Mouse (Mus musculus) heart, adult 18-20 months (tissue): ENCODE results near the gene Tsfm. TPM values are rescaled to one million over a fixed set of nuclear protein-coding genes. Genes with fewer than 3 reads are reported as not detected.
"Not testable (repeated sequence)": the region's sequence is repeated elsewhere in the genome, so short reads cannot be mapped to it uniquely, and the experiment has no call there.

Source experiments
- DNase-seq, 2 experiments: peaks; one replicate each; pipeline ENCODE4 v3.0.0; 2021 to 2022; ENCODE audit warnings: mixed read lengths in 1 of 2
- total RNA-seq, 2 experiments: library from RNA; stranded (reverse); gene quantifications; 2 replicates each; pipeline ENCODE4 v1.2.3; 2021

The Tsfm gene
- total RNA-seq, 2 experiments from 2014 or later = 57.3 to 71.6 TPM

DNA sequence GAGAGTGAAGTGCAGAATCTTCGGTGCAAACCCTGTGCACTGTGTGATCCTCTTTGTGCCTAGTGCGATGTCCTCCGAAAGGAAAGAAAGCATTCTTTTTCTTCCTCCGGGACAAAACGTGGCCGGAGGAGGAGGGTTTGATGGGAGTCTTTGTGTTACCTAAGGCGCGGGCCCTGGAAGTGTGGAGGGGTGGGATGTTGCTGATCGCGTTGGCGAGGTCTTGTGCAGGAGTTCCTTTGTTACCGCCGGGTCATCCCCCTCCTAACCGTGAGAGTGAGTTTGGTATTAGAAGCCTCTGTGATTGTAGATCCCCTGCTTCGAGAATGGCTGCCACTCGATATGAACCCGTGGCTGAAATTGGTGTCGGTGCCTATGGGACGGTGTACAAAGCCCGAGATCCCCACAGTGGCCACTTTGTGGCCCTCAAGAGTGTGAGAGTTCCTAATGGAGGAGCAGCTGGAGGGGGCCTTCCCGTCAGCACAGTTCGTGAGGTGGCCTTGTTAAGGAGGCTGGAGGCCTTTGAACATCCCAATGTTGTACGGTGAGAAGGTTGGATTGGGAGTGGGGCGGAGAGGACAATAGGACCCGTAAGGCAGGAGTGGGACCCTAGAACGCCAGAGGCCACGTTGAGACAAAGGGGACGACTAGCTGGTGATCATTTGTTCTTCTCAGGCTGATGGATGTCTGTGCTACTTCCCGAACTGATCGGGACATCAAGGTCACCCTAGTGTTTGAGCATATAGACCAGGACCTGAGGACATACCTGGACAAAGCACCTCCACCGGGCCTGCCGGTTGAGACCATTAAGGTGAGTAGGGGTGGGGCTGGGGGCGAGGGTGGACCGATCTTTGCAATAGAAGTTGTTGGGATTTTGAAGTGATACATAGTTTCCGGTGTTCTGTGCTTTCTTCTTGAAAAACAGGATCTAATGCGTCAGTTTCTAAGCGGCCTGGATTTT, 33.6 kb upstream of the Tsfm start:
- DNase-seq = no peak

DNA sequence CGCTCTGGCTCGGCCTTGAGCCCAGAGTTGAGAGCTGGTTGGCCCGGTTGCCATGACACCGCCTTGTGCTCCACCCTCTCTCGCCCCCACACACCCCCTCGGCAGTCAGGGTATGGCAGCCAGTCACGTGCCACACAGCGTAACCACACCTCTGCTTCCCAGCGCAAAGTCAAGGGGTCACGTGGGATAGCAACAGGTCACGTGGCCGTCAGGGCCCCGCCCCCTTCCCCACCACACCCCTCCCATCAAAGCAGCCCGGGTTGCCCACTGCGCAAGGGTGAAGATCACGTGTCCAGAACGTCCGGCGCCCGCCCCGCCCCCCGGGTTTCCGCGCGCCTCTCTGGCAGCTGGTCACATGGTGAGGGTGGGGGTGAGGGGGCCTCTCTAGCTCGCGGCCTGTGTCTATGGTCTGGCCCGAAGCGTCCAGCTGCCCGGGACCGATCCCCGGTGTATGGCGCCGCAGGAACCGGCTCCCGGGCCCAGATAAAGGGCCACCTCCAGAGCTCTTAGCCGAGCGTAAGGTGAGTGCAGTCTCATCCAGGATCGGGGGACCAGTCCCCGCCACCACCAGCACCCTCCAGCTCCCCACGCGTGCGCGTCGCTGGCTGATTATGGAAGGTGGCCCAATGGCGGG, 32.7 kb upstream of the Tsfm start, which contains the start of gene Cdk4:
Gene Cdk4, plus strand, starts transcription at position 296 of the 634 bp plus-strand sequence.
- DNase-seq = peak; percentile 98

DNA sequence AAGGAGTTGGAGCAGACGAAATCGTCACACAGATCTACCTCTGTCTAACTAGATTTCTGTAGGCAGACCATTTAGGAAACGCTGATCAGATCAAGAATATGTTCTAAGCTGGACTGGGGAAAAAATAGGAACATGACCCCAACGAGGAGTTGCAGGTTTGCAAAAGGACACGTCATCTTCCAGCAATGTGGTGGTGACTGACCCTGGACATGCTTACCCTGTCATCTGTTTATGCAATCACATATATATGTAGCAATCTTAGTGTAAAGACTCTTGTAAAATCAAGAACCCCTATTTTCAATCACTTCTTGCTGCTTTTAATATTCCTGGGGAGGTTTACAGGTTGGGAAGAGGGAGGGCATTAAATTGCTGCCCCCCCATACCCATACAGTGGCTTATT, 31.9 kb upstream of the Tsfm start:
- DNase-seq = no peak

DNA sequence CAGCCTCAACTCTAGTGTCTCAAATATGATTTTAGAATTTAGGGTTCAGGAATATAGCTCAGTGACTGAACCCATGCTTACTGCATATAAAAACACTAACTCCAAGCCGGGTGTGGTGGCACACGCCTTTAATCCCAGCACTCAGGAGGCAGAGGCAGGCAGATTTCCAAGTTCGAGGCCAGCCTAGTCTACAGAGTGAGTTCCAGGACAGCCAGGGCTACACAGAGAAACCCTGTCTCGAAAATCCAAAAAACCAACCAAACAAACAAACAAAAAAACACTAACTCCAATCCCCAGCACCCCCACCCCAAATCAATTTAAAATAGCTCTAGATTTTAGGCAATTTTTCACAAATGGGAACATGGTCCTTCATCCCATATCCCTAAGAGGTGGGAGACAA, 31.5 kb upstream of the Tsfm start:
- DNase-seq = not testable (repeated sequence)

DNA sequence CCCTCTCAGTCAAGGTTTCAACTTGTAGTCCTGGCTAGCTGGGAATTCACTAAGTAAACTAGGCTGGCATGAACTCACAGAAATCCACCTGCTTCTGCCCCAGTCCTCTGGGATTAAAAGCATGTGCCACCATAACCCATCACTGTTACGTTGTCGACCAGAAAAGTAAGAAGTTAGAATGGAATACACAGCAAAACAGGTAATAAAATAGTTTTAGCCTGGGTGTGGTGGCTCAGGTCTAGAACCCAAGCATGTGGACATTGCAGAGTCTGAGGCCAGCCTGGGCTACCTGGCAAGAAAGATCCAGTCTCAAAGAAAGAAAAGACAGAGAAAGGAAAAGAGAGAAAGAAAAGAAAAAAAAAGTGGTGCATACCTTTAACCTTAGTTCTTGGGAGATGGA, 30.9 kb upstream of the Tsfm start:
- DNase-seq = no peak

DNA sequence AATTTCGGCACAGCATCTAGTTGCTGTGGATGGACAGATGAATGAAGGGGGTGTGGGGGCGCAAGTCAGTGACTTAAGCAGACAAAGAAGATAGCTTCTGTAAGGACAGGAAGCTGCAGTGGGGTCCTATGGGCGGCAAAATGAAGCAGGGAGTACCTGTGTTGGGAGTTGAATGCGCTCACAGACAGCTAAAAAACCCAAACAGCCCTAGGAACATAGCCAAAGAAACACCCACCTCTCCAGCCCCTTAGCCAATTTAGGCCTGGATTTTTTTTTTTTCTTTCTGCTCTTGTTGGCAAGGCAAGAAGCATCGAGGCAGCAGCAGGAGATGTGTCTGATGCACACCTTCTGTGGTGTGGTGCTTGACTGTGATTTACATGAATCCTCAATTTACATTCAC, 30.4 kb upstream of the Tsfm start:
- no peak for DNase-seq

DNA sequence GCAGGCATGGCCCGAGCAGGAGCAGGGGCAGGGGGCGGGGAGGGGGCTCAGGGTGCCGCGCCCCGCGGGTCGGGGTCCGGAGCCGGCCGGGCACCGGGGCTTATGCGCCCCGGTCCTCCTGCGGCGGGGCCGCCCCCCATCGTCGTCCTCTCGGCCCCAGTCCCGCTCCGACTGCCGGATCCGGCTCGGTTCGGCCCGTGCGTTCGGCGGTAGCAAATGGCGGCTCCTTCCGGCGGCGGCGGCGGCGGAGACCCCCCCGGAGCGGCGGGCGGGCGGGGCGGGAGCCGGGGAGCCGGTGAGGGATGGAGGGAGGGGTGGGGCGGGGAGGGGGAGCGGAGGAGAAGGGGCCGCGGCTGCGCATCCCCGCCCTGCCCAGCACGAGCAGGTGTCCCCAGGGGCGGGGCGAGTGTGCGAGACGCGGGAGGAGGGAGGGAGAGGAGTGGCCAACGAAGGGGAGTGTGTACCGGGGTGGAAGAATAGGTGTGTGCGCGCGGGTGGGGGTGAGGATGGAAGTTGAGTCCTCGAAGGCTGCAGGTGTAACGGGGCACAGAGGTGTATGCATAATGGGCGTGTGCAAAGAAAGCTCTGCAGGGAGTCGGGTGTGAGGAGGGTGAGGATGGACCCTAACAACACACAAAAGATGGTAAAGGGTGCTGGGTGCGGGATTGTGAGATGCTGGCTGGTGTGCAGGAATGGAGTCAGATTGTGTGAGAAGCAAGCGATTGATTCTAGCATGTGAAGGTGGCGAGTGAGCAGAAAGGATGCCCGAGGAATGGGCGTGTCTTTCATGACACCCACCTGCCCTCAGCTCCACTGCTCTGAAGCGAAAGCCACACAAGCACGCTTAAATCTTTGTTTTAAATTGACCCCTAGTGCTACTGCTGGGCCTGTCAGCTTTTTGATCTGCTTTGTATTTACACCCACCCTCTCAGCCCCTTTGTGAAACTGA, 29.6 kb upstream of the Tsfm start, which contains the start of gene March9:
Gene March9, minus strand, starts transcription at position 217 of the 949 bp plus-strand sequence.
- DNase-seq = peak; percentile 64 to 70

DNA sequence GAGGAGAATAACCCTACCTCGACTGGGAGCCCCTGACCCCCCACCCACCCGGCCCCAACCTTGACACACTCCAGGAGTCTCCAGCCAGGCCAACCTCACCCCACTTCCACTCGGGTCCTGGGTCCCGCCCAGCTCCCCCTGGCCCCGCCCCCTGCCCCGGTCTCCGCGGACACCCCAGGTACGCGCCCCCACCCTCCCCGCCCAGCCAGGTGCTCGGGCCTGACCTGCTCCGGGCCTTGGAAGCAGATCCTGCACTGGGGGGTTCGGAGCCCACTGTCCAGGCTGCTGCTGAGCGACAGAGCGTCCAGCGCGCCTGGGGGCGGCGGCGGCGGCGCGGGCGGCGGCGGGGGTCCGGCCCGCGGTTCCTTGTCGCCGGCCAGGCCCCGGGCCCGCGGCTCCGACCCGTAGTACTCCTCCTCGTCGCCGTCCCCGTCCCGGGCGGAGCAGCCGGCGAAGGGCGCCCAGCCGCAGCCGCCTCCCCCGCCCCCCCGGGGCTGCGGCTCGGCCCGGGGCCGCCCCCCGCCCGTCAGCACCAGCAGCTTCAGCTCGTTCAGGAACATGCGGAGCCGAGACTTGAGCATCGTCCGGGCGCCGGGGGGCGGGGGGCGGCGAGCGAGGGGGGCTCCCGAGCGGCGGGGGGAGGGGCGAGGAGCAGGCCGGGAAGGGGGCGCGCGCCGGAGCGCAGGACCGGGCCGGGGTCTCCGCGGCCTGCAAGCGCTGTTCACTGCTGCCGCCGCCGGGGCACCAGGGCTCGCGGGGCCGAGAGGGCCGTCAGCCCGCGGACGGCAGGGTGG, 28.7 kb upstream of the Tsfm start:
- DNase-seq = no peak

DNA sequence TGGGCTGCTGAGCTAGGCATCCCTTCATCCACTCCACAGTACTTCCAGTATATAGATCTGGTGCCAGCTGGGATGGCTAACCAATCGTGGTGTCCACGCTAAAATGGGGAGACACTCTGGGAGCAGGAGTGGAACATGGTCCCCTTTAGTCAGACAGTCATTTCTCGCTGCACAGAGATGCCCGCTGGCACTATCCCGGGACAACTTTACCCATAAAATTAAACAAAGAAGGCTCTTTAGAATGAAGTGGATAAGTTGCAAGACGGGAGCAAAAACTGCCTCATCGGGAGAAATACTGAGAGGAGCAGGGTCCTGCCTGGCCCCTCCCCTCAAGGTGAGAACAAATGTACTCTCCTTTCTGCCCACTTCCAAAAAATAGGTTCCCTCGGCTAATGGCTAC, 28.1 kb upstream of the Tsfm start:
- DNase-seq = no peak

DNA sequence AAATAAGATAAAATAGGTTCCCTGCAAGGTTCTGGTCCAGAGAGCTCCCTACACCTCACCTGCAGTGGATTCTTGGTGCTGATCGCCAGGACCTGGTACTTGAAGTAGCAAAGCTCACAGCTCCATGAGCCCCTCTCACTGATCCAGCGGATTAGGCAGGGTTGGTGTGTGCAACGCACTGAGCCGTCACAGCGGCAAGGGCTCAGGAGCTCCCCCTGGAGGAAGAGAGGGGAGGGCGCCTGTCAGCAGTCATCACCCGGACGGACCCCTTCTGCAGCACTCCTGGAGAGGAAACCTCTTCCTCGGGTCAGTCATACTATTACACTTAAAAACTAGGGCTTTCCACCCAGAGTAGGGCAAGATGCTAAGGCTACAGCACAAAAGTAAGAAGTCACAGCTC, 27.5 kb upstream of the Tsfm start:
- peak; percentile 75 to 84 for DNase-seq

DNA sequence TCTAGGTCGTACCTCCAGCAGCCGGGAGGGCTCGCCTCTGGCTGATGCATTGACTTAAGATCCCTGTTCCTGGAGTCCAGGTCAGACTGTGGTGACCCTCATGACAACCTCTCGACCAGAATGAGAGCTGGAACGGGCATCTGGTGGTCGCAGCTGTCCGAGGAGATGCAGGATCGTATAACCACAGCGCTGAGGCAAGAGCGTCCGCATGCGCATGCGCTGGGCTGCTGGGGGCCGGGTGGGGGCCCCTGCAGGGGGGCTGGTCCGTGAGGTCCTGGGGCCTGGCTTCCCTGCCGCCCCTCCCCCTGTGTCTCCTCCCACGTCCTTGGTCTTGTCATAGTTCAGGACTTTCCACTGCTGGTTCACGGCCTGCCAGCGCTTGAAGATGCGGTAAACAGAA, 25.9 kb upstream of the Tsfm start:
- DNase-seq = no peak

DNA sequence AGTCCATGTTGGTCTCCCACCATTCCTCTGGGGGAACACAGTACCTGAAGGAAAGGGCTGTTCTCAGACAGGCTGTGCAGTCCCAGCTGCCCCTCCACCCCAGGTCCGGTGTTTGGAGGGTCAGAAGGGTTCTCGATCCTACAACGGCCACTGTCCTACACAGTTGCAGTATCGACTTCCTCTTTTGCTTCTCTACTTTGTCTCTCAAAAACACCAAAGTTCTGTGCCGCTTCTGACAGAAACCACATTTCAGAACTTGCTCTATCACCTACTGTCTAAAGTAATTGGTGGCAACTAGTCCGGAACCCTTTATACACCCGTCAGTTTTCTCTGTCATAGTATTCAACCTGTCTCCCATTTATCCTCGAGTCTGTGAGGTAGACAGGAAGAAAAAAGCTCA, 24.8 kb upstream of the Tsfm start:
- no peak for DNase-seq

DNA sequence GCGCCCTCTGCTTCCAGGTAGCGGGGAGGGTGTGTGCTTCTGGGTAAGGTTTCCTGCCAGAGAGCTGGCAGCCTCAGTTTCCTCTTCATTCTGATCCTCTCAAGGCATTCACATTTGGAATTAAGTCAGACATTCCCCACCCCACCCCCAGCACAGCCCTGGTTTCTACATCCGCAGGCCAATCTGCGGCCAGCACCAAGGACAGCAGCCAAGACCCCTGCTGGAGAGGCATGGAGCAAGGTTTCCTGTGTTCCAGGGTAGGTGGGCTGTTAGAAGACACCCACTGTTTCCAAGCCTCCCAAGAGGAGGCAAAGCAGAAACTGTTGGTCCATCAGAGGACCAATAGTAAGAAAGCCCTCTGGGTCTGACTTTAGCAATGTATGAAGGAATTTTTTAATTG, 24.0 kb upstream of the Tsfm start:
- no peak for DNase-seq

DNA sequence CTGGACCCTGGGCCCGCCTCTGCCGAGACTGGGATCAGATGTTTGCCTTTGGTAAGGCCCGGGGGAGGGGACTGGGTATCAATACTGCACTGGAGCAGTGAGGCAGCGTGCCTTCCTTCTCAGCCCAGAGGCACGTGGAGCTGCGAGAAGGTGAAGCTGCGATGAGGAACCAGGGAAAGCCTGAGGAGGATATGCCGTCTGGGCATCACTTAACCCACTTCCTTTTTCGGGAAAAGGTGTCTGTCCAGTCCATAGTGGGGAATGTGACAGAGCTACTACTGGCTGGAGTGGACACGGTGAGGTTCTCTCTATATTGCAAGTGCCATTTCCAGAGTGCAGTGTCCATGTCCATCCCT, 19.5 kb upstream of the Tsfm start:
- no peak for DNase-seq

DNA sequence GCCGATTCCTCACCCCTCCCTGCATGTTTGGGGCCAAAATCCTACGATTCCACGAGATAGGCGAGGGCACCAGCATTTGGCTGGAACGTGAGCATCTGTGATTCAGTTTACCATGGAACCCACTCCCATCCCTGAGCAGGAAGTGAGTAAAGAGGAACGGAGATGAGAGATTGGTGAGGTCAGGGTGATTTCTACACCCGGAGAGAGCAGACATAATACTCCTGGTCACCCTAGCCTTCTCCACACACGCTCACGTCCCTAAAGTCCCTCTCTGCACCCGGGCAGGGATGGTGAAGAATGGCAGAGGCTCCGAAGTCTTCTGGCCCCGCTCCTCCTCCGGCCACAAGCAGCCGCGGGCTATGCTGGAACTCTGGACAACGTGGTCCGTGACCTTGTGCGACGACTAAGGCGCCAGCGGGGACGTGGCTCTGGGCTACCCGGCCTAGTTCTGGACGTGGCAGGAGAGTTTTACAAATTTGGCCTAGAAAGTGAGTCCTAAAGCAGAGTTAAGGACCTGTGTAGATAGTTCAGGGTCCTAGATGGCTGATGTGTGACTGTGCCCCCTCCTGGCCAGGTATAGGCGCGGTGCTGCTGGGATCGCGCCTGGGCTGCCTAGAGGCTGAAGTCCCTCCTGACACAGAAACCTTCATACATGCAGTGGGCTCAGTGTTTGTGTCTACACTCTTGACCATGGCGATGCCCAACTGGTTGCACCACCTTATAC, 18.9 kb upstream of the Tsfm start:
- no peak for DNase-seq

DNA sequence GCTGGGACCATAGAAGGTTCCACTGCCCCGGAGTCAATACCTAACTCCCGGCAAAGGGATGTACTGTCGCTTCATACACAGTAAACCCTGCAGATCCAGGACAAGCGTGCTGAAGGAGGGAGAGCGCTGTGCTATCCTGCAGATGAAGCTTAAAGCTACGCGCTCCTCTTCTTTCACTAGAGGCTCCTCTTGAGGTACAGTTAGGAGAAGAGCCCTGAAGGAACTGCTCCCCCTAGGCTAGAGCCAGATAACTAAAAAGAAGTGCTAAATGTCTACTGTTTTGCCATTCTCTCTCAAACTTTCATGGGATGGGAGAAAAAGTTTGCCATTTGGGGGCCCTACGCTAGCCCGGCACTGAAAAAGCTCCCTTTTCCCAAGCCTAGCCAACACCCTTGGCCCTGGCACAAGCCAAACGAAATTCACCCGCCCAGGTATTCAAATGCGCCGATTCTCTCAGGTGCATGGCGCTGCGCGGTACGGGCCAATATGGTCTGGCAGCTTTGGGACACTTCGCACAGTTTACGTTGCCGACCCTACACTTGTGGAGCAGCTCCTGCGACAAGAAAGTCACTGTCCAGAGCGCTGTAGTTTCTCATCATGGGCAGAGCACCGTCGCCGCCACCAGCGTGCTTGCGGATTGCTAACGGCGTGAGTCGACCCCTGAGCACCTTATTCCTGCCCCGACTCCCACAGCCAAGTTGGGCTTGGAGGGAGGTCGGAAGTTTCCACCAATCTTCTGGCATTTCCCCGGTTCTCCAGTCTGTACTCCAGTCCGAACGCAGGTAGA, 18.2 kb upstream of the Tsfm start:
- DNase-seq = no peak

DNA sequence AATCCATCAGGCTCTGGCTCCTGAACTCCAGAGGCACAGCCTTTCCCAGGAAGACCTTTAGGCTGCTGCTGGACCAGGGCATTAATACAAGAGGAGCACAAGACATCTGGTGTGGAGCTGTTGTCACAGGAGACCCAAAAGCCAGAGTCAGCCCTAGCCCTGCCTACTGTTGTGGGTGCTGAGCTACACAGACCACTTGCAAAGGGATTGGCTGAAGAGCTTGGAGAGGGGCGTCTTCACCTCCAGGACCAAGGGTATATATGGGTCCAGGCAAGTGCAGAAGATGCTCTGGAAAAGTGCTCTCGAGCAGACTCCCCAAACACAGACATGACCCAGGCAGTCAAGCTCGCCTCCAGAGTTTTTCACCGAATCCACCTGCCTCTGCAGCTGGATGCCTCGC, 17.3 kb upstream of the Tsfm start, which contains the start of gene Cyp27b1:
Gene Cyp27b1, plus strand, starts transcription at position 297 of the 400 bp plus-strand sequence.
- no peak for DNase-seq

DNA sequence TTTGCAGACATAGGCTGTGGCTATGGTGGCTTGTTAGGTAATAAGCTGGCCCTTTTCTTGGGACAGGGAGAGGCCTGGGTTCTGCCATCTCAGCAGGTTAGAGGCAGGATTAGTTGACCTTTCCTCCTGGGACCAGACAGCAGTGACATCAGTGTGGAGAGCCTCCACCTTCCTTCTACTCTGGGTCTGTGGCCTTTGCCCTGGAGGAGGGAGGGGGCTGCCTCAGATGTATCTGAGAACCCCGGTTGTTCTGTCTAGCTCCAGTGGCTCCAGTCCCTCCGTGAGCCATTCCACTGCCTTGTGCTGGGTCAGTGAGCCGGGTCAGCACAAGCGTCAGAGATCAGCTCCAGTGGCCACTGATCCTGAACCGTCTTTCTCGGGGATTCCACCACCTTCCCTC, 12.5 kb upstream of the Tsfm start:
- no peak for DNase-seq

DNA sequence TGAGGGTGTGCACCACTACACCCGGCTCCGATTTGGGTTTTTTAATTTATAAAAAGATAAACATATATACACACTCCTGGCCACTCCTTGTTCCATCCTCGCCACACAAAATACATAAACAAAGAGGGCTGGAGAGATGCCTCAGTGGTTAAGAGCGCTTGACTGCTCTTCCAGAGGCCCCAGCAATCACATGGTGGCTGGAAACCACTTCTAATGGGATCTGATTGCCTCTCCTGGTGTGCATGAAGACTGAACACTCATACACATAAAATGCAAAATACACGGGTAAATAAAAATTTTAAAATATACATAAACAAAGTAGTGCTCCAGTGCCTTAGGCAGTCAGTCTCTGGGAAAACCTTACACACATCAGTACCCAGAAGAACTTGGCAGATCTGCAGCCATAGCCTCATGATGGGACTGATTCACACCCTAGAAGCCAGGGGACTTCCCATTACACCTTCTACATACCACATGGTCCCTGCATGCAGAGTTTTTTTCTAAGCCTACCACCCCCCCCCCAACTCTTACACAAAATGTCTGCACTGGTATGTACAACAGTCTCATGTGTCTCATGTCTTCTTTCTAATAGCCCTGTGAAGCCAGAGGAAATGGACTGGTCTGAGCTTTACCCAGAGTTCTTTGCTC, 12.0 kb upstream of the Tsfm start:
- DNase-seq = no peak
